Mouse (Mus musculus) adrenal gland, adult 10 weeks (tissue): Measurements from ENCODE around the gene BC048403. TPM values are rescaled to one million over a fixed set of nuclear protein-coding genes. Genes with fewer than 3 reads are reported as not detected.

Experiments
- polyA plus RNA-seq: library from polyadenylated mRNA; stranded (reverse); fragments of 350-450 nt; fragmentation: Illumina TruSeq; extraction: RNeasy Lipid Tissue Mini Kit (QIAGEN cat#74804); gene quantifications from one replicate; pipeline ENCODE4 v1.2.3, GENCODE M21; 2014; ENCODE audit warnings: low read depth, low replicate concordance

BC048403 gene
- 15.3 TPM for polyA plus RNA-seq

DNA sequence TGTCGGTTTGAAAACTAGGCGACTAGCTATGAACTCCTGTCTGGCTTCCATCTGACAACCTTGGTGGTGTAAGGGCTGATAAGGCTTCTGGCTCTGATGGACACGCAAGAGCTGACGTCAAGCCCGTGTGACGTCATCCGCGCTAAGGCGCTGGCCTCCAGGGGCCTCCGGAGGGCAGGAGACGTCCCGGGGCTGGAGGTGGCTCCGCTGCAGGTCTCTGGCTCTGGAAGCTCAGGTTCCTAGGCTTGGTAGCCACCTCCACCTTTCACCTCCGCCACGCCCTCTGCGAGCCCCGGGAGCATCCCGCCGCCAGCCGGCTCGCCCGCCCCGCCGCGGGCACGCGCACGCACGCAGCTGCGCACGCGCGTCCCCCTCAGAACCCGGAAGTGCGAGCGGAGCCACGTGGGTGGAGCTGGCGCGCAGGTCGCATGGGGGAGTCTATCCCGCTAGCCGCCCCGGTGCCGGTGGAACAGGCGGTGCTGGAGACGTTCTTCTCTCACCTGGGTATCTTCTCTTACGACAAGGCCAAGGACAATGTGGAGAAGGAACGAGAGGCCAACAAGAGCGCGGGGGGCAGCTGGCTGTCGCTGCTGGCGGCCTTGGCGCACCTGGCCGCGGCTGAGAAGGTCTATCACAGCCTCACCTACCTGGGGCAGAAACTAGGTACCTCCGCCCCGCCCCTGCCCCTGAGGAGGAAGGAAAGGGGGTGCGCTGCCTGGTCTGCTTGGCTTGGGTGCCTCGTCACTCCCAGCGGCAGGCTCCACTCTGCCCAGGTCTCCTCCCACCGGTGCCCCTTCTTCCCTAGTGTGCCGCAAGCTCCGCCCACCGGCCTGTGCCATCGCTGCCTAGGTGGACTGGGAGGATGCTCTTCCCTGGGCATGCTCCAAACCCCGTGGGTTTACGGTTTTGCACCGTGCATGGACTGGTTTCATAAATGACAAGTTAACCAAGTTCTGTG lies at the start of gene BC048403:
TSS of gene BC048403 (plus strand) at position 390 of the 958 bp plus-strand sequence.

Other genes with a start within 250 kb of the BC048403 start
- gene Tbk1, start 153.2 kb upstream of the BC048403 start, polyA plus RNA-seq: 105 TPM
- gene Xpot, start 113.6 kb upstream of the BC048403 start, polyA plus RNA-seq: 122 TPM
- gene D930020B18Rik, start 98.3 kb upstream of the BC048403 start, polyA plus RNA-seq: not detected